In the genomic region with DNA sequence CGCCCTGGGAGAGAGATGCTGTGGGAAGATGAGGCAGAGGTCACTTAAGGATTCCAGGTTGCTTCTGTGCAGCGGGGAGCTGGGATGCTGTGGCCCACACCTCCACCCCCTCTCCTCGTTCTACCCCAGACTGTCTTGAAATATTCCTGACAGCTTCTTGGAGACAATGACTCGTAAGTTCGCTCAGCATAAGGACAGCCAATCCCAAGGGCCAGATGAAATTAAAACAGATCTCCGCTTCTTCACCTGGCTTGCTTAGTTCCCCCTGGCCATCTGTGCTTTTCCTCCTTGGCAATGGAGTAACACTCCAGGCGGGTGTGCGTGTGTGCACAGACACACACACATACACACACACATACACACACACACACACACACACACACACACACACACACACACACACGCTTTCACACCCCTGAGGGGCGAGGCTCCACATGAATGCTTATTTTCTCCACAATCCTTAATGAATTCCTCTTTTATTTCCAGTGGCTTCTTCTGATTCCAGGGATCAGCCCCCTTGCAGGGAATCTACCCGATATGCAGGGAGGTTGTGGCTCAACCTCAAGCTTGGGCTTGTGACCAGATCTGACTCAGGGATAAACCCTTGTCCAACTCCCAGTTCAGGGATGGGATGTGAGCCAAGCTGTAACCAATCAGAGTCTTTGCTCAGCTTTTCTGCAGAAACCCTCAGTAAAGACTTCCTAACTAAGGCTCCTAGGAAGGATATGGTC, we compare ENCODE assay signal across 9 mouse cellular contexts. TPM values are rescaled to one million over a fixed set of nuclear protein-coding genes. Genes with fewer than 3 reads are reported as not detected.
DNase-seq lines count a peak whose midpoint lies in the region; ATAC-seq and TF ChIP-seq lines count a peak whose summit lies in the region.
"Had no signal": no experiment of that assay in that cellular context is flagged by ENCODE, and none has a peak within 500 bp of the region (broad histone marks: within the 10 kb centered on the region; RNA-seq: fewer than 3 reads in every experiment).

No protein-coding gene starts in this region.

- WGBS in lung, embryonic 14.5 days: 70% methylated on average over 11 of the region's 11 CpGs
- whole genome bisulfite sequencing in forebrain, embryonic 14.5 days: 55% methylated on average over 11 of the region's 11 CpGs
- WGBS in neural tube, embryonic 14.5 days: 64% methylated on average over 11 of the region's 11 CpGs

- no peak overlapping the region for H3K4me2 ChIP-seq in lung, embryonic 14.5 days
- H3K4me2 ChIP-seq in forebrain, embryonic 14.5 days (ENCODE audit: low read length): no peak overlapping the region
- no peak overlapping the region for H3K4me2 ChIP-seq in neural tube, embryonic 14.5 days (ENCODE audit: low read depth, low read length)

- H3K9me3 ChIP-seq in lung, embryonic 14.5 days (ENCODE audit: low read depth, low read length): no peaks in the 10 kb centered on the region
- no peaks in the 10 kb centered on the region for H3K9me3 ChIP-seq in forebrain, embryonic 14.5 days (replicated peaks; ENCODE audit: control insufficient read depth, low read length)
- no peaks in the 10 kb centered on the region for H3K9me3 ChIP-seq in neural tube, embryonic 14.5 days (ENCODE audit: control insufficient read depth, low read length)

- H3K36me3 ChIP-seq in lung, embryonic 14.5 days (ENCODE audit: insufficient read depth): no peaks in the 10 kb centered on the region
- H3K36me3 ChIP-seq in forebrain, embryonic 14.5 days (ENCODE audit: control insufficient read depth, insufficient read depth, low read length): no peaks in the 10 kb centered on the region
- no peaks in the 10 kb centered on the region for H3K36me3 ChIP-seq in neural tube, embryonic 14.5 days (ENCODE audit: control insufficient read depth, insufficient read depth, low read length)

- no peak for TF ChIP-seq CTCF in lung, embryonic 14.5 days (IDR thresholded peaks at IDR 0.05; ENCODE audit: low read depth)
- TF ChIP-seq CTCF in brain, embryonic 14.5 days (IDR thresholded peaks at IDR 0.05; ENCODE audit: borderline replicate concordance, extremely low read depth, insufficient read depth, insufficient read length): no peak

- H3K4me3 ChIP-seq in lung, embryonic 14.5 days (ENCODE audit: low read depth, low read length): no peak overlapping the region
- H3K4me3 ChIP-seq in forebrain, embryonic 14.5 days (ENCODE audit: low read depth, low read length): no peak overlapping the region
- no peak overlapping the region for H3K4me3 ChIP-seq in neural tube, embryonic 14.5 days (ENCODE audit: low read depth, low read length)

- no peak for TF ChIP-seq POLR2A in brain, embryonic 14.5 days (IDR thresholded peaks at IDR 0.05; ENCODE audit: borderline replicate concordance, extremely low read depth, insufficient read depth, insufficient read length, poor library complexity, severe bottlenecking)

- peak; percentile 49 for DNase-seq in lung, embryonic 14.5 days
- DNase-seq in lung, postnatal 4 days: no peak
- DNase-seq in brain, embryonic 14.5 days (ENCODE audit: low read depth): peak; percentile 51
- DNase-seq in forebrain, embryonic 14.5 days (ENCODE audit: low spot score): peak; percentile 46
- no peak for DNase-seq in thymus, postnatal 0 days (ENCODE audit: low spot score)
- no peak for DNase-seq in urinary bladder, postnatal 25 days (ENCODE audit: low spot score)

- H3K9ac ChIP-seq in lung, embryonic 14.5 days: no peak overlapping the region
- no peak overlapping the region for H3K9ac ChIP-seq in forebrain, embryonic 14.5 days (ENCODE audit: low read length)
- no peak overlapping the region for H3K9ac ChIP-seq in neural tube, embryonic 14.5 days (replicated peaks; ENCODE audit: low read depth, low read length)

- H3K27me3 ChIP-seq in lung, embryonic 14.5 days (ENCODE audit: insufficient read depth, low read length): no peaks in the 10 kb centered on the region
- H3K27me3 ChIP-seq in forebrain, embryonic 14.5 days (replicated peaks; ENCODE audit: control insufficient read depth, insufficient read depth, low read length): no peaks in the 10 kb centered on the region
- H3K27me3 ChIP-seq in neural tube, embryonic 14.5 days (ENCODE audit: control insufficient read depth, insufficient read depth, low read length): no peaks in the 10 kb centered on the region

- 0 out of 2 replicates have a peak, but pooled peaks cover 5% of the 10 kb centered on the region for H3K4me1 ChIP-seq in lung, embryonic 14.5 days (ENCODE audit: insufficient read depth)
- H3K4me1 ChIP-seq in forebrain, embryonic 14.5 days (ENCODE audit: control insufficient read depth, insufficient read depth, low read length): peaks cover 5% of the 10 kb centered on the region; the same call in 1 of the 2 replicates
- H3K4me1 ChIP-seq in neural tube, embryonic 14.5 days (ENCODE audit: control insufficient read depth, insufficient read depth, low read length): peaks cover 14% of the 10 kb centered on the region

- no peak overlapping the region for H3K27ac ChIP-seq in lung, embryonic 14.5 days (ENCODE audit: low read depth)
- peak overlapping the region; percentile 44 for H3K27ac ChIP-seq in forebrain, embryonic 14.5 days (ENCODE audit: low read depth, low read length)
- 0 out of 2 replicates have a peak overlapping the region, but pooled peaks have one; percentile 18 for H3K27ac ChIP-seq in neural tube, embryonic 14.5 days (ENCODE audit: low read depth, low read length)

- ATAC-seq in lung, embryonic 14.5 days (ENCODE audit: insufficient read depth): no peak
- 0 out of 2 replicates have a peak, but pooled peaks have one; percentile 30 for ATAC-seq in forebrain, embryonic 14.5 days
- no peak for ATAC-seq in neural tube, embryonic 14.5 days (ENCODE audit: low read depth)
- ATAC-seq in megakaryocyte, adult 5-6 weeks (ENCODE audit: poor library complexity, severe bottlenecking): no peak

RNA-seq across cellular contexts. Expression of gene Cd276, which starts 8.4 kb away (rescaled TPM):
- 51.0 and 55.0 TPM in 2 replicates for polyA plus RNA-seq in lung, embryonic 14.5 days (2014; fragmentation: Nextera tagmentation; extraction: Ambion mirVana)
- polyA plus RNA-seq in brain, embryonic 14.5 days (2012; rRNA removed): 34.6 and 47.1 TPM in 2 replicates
- polyA plus RNA-seq in forebrain, embryonic 14.5 days (2014; fragmentation: Nextera tagmentation; extraction: Ambion mirVana): 24.6 and 28.8 TPM in 2 replicates
- 36.0 and 42.2 TPM in 2 replicates for polyA plus RNA-seq in neural tube, embryonic 14.5 days (2014; fragmentation: Nextera tagmentation; extraction: Ambion mirVana)
- 0.11 and 0.40 TPM in 2 replicates for total RNA-seq in megakaryocyte, adult 5-6 weeks (2015)
- total RNA-seq in megakaryocyte, adult 5-6 weeks (2017): 0.12 and 0.40 TPM in 2 replicates
- 2.6 and 2.9 TPM in 2 replicates for polyA plus RNA-seq in thymus, postnatal 0 days (2015; fragmentation: Nextera tagmentation; extraction: Ambion mirVana)

RNA-seq across cellular contexts. Expression of gene Nptn, which starts 35.2 kb away (rescaled TPM):
- 124 and 140 TPM in 2 replicates for polyA plus RNA-seq in lung, embryonic 14.5 days (2014; fragmentation: Nextera tagmentation; extraction: Ambion mirVana)
- polyA plus RNA-seq in brain, embryonic 14.5 days (2012; rRNA removed): 342 and 371 TPM in 2 replicates
- polyA plus RNA-seq in forebrain, embryonic 14.5 days (2014; fragmentation: Nextera tagmentation; extraction: Ambion mirVana): 144 and 158 TPM in 2 replicates
- 220 and 255 TPM in 2 replicates for polyA plus RNA-seq in neural tube, embryonic 14.5 days (2014; fragmentation: Nextera tagmentation; extraction: Ambion mirVana)
- 493 and 520 TPM in 2 replicates for total RNA-seq in megakaryocyte, adult 5-6 weeks (2015)
- 221 and 239 TPM in 2 replicates for total RNA-seq in megakaryocyte, adult 5-6 weeks (2017)
- 88.2 and 96.4 TPM in 2 replicates for polyA plus RNA-seq in thymus, postnatal 0 days (2015; fragmentation: Nextera tagmentation; extraction: Ambion mirVana)

RNA-seq across cellular contexts. Expression of gene Insyn1, which starts 58.4 kb away (rescaled TPM):
- polyA plus RNA-seq in lung, embryonic 14.5 days (2014; fragmentation: Nextera tagmentation; extraction: Ambion mirVana): 1.9 and 3.0 TPM in 2 replicates
- 34.7 and 45.2 TPM in 2 replicates for polyA plus RNA-seq in brain, embryonic 14.5 days (2012; rRNA removed)
- polyA plus RNA-seq in forebrain, embryonic 14.5 days (2014; fragmentation: Nextera tagmentation; extraction: Ambion mirVana): 8.0 and 8.1 TPM in 2 replicates
- polyA plus RNA-seq in neural tube, embryonic 14.5 days (2014; fragmentation: Nextera tagmentation; extraction: Ambion mirVana): 11.2 and 12.8 TPM in 2 replicates
- not detected in 2 replicates for total RNA-seq in megakaryocyte, adult 5-6 weeks (2015)
- total RNA-seq in megakaryocyte, adult 5-6 weeks (2017): not detected in 2 replicates
- 0.60 and 0.64 TPM in 2 replicates for polyA plus RNA-seq in thymus, postnatal 0 days (2015; fragmentation: Nextera tagmentation; extraction: Ambion mirVana)
- total RNA-seq: megakaryocyte progenitor cell, adult 5-6 weeks had no signal

Comparison
In these comparisons a context has a peak if more than half of its experiments do, and no peak if none do; other contexts are left out.
1. DNase-seq: peak in lung, embryonic 14.5 days (single experiment), brain, embryonic 14.5 days (single experiment) and forebrain, embryonic 14.5 days (single experiment); none in lung, postnatal 4 days (0 of 2), thymus, postnatal 0 days (single experiment) and urinary bladder, postnatal 25 days (single experiment).